Mouse (Mus musculus) testis, postnatal 10 days (tissue): ENCODE measurements around the gene Galnt17.

ENCODE experiments used
- DNase-seq: peaks from one replicate; pipeline ENCODE4 v3.0.0; 2021; ENCODE audit warnings: low spot score

Gene Galnt17

DNA sequence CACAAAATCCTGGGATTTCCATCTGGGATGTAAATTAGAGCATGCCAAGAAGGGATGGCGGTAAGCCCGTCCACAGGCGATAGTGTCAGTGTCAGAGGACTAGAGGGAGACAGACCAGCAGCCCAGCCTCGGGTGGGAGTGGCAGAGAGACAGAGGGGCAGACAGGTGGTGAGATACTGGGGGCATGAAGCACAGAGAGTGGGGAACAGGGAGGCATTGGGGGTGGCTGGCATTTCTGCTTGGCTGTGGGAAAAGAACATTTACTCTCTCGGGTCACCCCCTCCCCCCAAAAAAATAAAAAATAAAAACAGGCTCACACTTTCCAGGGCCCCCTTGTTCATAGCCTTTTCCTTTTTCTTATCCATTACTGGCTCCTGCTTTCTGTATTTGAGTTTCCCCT lies 287.4 kb downstream of the Galnt17 start:
- DNase-seq = no peak

DNA sequence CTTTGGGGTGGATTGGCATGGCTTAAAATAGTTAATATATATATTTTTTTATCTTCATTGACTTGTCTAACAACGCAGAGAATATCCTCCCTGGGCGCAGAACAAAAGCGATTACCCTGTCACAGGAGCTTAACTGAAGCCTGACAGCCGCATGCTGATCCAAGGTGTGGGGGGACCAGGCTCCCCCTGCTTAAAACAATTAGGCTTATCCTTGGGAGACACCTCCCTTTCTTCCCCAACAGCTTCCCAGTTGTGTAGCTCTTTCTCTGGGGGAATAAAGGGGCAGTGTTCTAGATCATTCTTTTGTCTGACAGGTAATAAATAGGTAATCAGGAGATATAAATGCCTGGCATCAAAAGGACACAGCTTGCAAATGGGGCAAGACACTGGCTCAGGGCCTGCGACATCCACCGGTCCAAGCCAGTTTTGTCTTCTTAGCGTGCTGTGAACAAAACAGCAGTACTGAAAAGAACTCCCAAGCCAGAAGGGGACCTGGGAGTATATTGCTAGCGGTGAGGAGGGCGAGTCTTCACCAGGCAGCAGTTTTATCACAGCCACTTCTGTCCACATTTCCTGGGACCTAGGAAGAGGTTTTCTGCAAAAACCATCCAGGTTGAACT lies 288.8 kb downstream of the Galnt17 start:
- no peak for DNase-seq

DNA sequence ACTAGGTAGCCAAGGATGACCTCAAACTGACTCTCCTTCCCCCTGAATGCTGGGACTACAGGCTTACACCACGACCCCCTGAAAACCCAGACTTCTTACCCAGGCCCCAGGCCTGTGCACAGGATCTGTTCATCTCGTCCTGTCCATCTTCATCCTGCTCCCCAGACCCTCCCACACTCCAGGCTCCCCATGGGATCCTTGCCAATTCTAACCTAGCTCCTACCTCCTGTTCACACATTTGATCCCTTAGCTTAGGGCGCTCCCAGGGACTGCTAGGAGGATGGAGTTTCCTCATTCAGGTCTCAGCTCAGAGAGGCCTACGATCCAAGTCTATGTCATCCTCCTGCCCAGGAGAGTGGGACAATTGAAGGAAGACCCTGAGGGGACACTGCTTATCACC lies 292.2 kb downstream of the Galnt17 start:
- DNase-seq = no peak

DNA sequence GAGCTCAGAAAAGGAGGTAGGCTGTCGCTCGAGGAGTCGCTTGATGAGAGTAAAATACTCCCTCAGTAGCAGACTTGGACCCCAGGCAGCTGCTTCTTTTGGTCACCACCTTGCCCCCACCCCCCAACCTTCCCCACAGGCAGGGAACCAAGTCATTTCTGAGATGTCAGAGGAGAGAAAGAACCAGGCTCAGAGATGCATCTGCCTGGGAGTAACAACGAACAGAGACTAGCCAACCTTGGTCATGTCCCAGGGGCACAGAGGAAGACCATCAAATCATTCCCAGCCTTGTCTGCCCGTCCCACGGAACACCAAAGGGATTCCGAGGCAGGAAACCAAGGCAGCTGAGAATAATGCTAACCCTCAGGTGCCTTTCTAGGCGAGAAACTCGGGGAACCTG lies 293.0 kb downstream of the Galnt17 start:
- DNase-seq = no peak

DNA sequence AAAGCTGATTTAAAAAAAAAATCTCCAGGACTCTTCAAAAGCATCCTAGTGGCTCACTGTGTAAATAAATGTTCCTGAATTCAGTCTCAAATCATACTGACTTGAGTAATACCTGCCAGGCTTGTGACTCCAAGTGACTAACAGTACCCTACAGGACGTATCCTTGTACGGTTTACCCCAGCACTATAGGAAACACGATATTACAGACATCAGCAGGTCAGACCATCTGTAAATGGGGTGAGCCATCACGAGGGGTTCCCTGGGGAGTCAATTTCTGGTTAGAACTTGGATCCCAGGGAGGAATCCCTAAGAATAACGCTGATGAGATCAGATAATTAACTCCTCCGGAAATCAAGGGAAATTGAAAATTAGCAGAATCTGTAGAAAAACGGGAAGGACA lies 294.5 kb downstream of the Galnt17 start:
- DNase-seq = no peak

DNA sequence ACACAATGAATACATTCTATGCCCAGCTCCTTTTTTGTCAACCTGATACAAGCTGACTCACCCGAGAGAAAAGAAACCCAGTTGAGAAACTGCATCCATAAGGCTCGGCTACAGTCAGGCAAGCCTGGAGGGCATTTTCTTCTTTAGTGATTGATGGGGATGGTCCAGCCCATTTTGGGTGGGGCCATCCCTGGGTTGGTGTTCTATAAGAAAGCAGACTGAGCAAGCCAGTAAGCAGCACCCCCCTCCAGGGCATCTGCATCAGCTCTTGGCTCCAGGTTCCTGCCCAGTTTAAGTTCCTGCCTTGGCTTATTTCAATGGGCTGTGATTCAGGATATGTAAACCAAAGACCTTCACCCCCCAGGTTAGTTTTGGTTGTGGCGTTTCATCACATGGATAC lies 295.2 kb downstream of the Galnt17 start:
- no peak for DNase-seq

DNA sequence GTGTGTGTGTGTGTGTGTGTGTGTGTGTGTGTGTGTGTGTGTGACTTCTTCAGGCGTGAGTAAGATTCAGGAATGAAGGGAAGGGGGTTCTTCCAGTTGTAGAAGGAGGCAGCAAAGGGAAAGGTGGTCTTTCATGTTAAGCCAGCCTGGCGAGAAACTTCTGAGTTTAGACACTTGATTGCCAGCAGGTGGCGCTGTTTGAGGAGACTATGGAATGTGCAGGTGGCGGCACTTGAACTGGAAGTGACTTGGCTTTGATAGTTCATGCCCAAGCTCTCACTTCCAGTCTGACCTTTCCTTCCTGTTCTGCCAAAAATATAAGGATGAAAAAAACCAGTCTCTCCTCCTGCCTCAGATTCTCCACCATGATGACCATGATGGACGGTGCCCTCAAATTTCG lies 298.8 kb downstream of the Galnt17 start:
- peak; percentile 73 for DNase-seq

DNA sequence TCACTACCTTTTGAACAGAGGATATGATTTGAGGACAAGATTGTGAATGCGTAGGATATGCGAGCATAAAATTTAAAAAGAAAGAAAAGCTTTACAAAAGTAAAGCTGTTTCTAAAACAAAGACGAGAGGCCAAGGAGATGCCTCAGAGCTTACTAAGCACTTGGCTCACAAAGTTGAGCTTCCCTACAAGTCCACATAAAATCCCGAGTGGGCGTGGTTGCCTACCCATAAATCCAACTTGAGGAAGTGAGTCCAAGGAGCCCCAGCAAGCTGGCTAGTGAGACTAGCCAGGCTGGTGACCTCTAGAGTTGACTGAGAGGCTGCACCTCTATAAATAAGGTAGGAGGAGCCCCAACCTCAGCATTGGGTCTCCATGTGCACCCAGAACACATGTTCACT lies 299.8 kb downstream of the Galnt17 start:
- DNase-seq = no peak

DNA sequence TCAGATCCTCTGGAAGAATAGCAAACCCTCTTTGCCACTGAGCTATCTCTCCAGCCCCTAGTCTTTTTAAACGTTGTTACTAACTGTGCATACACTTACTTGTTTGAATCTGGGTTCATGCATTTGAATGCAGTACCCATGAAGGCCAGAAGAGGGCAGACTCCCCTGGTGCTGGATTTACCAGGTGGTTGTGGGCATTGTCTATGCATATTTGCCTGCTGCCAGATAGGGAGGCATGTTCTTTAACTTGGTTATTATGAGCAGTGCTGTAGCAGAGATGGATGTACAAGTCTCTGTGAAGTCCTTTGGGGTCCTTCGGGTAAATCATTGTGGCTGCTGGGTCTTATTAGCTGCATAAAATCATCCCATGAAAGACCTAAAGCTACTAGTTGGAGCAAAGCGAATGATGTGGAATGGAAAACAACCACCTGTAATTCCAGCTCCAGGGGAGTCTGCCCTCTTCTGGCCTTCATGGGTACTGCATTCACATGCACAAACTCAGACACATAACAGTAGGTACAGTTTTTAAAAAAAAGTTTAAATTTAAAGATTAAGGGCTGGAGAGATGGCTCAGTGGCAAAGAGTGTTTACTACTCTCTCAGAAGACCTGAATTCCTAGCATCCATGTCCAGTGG lies 300.3 kb downstream of the Galnt17 start:
- DNase-seq = peak; percentile 69

DNA sequence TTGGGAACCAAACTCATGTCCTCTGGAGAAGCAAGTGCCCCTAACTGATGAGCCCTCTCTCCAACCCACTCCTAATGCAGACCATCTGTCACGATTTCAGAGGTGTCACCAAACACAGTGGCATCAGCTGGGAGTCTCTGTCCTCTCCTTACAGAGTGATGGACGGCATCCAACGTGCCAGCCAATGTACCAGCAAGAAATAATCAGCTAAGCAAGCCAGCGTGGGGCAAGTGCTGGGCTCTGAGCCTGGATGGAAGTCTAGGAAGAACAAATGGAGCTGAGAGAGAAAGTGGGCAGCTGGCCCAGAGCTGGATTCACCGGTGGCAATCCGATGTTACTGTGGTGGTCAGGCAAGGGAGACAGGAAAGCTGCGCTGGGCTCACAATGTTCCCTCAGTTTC lies 301.1 kb downstream of the Galnt17 start:
- no peak for DNase-seq

DNA sequence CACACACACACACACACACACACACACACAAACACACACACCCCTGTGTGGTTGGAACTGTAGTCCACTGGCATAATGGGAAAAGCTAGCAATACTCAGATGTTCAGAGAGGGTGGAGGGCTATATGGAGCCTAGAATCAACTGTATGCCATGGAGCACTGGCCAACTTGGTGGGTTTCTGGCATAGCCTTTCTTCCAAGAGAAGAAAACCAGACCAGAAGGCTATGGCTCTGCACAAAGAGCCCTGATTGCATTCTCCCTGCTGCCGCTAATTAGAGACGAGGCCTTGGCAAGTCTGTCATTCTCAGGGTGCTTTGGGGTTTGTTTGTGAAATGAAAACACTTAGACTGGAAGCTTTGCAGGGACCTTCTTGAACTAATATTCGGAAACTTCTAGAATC lies 301.8 kb downstream of the Galnt17 start:
- no peak for DNase-seq

DNA sequence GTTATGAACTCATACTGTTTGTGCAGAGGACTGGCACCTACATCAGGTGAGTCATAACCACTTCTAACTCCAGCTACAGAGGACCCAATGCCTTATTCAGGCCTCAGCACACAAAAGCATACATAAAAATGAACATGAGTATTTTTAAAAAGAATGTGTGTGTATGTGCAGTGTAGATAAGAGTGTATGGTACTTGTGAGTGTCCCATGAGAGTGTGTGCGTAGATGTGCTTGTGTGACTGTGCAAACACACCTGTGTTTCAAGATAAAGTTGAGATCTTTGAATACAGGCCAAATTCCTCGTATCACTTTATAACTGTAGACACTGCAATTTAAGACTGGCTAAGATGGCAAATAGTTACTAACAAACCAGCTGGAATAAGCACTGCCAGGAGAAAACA lies 307.7 kb downstream of the Galnt17 start:
- DNase-seq = no peak

DNA sequence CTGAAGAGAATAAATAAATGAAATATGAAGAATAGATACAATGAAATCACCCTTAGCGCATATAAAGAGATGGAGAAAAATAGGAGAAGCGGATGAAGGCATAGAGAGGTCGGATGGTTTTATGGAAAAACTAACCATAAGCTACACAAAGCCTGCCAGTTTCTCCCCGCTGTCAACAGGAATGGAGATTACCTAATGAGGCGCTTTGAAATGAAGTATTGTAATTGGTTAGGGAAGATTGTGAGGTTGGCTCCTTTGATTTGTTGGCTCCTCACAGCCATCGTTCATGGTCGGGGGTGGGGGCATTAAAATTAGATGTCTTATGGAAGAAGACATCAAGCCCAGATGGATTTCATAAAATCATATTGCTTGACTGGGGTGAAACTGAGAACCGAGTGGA lies 329.0 kb downstream of the Galnt17 start:
- DNase-seq = no peak

DNA sequence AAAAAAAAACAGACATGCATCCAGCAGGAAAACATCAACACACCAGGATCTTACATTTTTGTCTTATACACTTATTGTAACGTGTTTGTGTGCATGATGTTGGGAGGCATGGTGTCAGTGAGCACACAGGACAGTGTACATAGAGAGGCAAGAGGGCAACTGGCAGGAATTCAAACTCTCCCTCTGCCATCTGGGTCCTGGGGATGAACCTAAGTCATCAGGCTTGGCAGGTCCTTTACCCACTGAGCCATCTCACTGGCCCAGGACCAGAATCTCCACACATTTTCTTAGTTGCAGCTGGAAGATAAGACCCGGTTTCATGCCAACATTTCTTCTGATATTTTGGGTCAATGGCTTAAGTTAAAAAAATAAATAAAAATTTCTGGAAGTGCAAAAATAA lies 329.4 kb downstream of the Galnt17 start:
- no peak for DNase-seq

DNA sequence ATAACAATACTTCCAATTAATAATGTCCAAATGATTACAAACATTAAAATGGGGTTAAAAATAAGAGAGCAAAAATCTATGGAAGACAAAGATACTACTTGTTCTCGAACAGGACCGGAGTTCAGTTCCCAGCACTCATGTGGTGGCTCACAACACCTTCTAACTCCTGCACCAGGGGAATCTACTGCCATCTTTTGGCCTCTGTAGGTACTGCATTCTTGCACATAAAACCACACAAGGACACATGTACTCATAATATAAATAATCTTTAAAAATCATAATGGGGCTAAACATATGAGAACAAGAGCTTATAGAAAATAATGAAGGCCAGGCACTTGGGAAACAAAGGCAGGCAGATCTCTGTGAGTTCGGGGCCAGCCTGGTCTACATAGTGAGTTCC lies 330.3 kb downstream of the Galnt17 start:
- no peak for DNase-seq

DNA sequence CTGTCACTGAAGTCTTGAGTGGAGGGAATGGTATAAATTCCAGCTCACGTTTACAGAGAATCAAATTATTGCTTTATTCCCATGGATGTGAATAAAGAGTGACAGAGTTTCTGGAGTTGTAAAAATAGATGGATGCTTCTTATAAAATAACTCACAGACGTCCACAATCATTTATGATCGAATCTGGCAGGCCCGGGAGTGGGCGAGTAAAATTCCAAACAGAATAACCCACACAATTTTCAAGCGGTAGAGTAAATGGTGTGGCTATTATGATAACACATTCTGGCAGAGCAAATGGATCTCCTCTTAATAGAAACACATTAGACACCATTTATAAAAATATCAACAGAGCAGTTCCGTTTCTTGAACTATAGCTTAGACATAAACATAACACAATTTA lies 355.9 kb downstream of the Galnt17 start:
- DNase-seq = no peak

DNA sequence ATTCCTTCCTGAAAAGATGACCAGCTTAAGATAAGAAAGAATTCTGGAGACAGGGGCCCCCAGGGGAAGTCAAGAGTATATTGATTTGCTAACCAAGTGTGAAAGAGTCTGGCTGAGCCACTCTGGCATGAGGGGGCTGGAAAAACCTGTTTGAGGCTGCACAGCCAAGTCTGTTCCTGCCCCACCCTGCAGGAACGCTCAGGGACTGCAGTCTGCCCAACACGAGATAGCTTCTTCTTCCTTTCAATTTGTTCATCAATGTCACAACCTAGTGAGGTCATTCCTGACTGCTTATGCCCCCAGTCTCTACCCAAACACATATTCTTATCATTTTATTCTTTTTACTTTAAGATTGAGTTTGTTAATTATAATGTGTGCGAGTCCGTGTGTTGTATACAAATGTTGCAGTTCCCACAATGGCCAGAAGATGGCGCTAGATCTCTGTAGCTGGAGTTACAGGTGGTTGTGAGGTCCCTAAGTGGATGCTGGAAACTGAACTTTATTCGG lies 357.4 kb downstream of the Galnt17 start:
- DNase-seq = peak; percentile 46

DNA sequence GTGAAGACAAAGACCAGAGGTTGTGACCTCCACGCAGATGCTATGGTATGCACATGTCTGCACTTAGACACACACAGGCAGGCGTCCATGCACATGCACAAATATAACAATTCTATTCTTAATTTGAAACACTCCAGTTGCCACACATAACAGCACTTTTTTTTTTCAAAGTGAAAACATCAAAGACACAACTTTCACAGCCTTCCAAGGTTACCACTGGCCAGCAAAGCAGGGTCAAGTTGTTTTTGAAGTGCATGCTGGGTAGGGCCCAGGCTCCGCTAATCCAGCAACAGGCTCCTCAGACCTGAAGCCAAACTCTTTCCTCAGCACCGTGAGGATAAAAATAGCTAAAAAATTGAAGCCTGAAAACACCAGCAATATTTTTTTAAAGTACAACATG lies 357.9 kb downstream of the Galnt17 start:
- no peak for DNase-seq

DNA sequence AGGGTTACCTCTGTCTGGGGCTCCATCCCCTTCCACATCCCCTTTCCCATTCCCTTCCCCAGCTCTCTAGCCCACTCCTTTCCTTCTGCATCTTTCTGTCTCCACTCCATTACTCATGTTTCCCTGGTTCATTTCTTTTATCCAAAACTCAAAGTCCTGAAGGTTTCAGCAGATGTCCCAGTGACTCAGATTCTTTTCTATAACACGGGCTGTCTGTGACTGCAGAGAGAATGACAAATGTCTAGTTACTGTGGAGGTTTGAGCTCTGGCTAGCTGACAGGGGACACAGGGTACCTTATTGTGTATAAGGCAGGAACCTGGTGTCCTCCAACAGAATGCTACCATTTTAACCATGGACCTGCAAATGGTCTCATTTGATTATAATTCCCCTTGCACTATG lies 358.6 kb downstream of the Galnt17 start:
- DNase-seq = no peak

DNA sequence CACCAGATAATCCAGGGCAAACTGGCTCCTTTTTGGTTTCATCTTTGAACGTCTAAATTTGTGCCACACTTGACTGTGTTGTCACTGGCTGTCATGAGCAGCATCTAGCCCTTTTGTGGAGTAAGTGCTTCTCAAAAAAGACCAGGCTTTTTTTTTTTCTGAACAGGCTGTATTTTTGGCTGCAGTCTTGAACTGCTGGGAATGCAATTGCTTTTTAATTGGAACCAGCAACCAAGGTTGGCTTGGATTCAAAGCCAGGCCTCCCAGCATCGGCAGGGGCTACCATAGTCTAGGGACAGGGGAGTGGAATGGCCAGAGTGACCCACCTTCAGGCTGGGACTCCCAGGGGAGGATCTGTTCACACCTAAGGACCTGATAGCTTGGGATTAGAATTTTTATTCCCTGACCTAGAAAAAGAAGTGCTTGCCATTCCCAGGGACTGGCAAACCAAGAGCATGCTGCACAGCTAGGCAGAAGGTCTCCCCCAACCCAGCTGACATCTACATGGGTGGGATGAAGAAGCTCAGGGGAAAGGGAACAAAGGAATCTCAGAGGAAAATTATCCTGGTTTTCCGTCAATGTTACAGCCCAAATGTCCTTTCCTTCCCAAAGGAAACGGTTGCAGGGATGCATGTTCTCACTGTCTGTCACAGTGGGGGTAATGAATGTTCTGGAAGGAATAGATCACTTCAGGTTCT lies 369.2 kb downstream of the Galnt17 start:
- no peak for DNase-seq

DNA sequence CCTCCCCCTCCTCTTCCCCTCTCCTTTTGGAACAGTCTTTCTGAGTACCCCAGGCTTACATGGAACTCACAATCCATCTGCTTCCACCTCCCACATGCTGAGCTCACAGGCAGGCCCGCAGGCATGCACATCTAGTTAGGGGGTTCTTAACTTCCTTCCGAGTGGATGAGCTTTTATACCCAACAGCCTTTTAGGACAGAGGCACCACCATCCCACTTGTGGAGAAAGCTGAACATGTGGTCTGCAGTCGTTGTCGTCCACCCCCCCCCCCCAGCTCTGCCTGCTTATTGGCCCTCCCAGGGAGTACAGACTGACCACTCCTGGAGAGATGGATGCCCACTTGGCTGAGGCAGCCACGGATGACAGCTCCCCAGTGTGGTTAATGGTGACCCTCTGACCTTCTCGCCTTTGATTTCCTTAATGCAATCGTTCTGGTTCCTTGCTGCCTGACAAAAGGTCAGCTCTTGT lies 370.0 kb downstream of the Galnt17 start:
- no peak for DNase-seq

DNA sequence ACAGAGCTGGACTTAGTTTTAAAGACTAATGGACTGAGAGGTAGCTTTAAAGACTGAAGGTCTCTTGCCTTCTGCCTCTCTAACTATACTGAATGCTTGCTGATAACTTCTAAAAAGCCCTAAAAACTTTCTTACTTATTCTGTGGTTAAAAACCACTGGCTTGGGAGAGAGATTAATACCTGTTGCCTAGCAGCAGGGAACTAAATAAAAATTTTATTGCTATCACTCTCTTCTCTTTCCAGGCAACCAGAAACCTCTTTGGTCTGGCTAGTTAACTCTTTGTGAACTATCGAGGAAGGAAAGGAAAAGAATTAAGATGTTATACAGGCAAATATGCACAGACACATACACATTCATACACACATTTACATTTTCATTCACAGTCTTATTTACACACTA lies 377.3 kb downstream of the Galnt17 start:
- DNase-seq = no peak

DNA sequence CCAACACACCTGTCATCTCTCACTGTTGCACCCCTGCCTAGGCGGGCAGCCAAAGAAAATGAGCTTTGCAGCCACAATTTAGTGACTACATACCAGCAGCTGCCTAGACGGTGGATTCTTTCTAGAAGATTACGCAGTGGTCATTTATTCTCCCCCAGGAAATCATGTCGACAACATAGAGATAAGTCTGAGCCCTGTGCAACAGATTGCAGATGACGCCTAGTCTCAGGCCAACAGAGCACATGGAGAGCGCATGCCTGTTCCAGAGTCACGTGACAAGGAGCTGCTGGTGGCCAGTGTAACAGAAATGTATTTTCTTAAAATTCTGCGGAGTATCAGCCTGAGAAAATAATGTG lies 380.5 kb downstream of the Galnt17 start:
- no peak for DNase-seq
